Mouse (Mus musculus): ENCODE results near the gene 2610008E11Rik.
"Not testable (repeated sequence)": the region's sequence is repeated elsewhere in the genome, so short reads cannot be mapped to it uniquely, and the experiment has no call there.

The 2610008E11Rik gene

GRCm38 (mm10) chr10:79097161-79097754, at the start of gene 2610008E11Rik:
Gene 2610008E11Rik (minus strand): TSS chr10:79097600.
- DNase-seq: peak; percentile 95

GRCm38 (mm10) chr10:79116125-79116849, 18.9 kb upstream of the 2610008E11Rik start:
- DNase-seq: peak; percentile 75 to 82

GRCm38 (mm10) chr10:79115085-79115484, 17.7 kb upstream of the 2610008E11Rik start:
- no peak for DNase-seq

- no peak for DNase-seq
Observed at GRCm38 (mm10) chr10:79110482-79110881, 13.1 kb upstream of the 2610008E11Rik start.

GRCm38 (mm10) chr10:79109156-79109555, 11.8 kb upstream of the 2610008E11Rik start:
- no peak for DNase-seq

- DNase-seq: no peak
Observed at GRCm38 (mm10) chr10:79107531-79107930, 10.1 kb upstream of the 2610008E11Rik start.

GRCm38 (mm10) chr10:79106325-79107282, 9.2 kb upstream of the 2610008E11Rik start:
- no peak for DNase-seq

GRCm38 (mm10) chr10:79096706-79097105, 694 bp downstream of the 2610008E11Rik start:
- peak in 1 of 2 experiments; percentile 7 for DNase-seq

GRCm38 (mm10) chr10:79091731-79092130, 5.7 kb downstream of the 2610008E11Rik start:
- DNase-seq: no peak

- DNase-seq: no peak
Observed at GRCm38 (mm10) chr10:79089000-79089399, 8.4 kb downstream of the 2610008E11Rik start.

- no peak for DNase-seq
Observed at GRCm38 (mm10) chr10:79086577-79086976, 10.8 kb downstream of the 2610008E11Rik start.

GRCm38 (mm10) chr10:79057370-79057769, 40.0 kb downstream of the 2610008E11Rik start:
- not testable (repeated sequence) for DNase-seq

GRCm38 (mm10) chr10:79042457-79042856, 54.9 kb downstream of the 2610008E11Rik start:
- DNase-seq: not testable (repeated sequence)

- no peak for DNase-seq
Observed at GRCm38 (mm10) chr10:79028441-79028840, 69.0 kb downstream of the 2610008E11Rik start, which contains the start of gene Olfr57. Gene Olfr57 (plus strand): TSS chr10:79028741.
